Mouse (Mus musculus): ENCODE measurements around the gene Dennd1b. TPM values are rescaled to one million over a fixed set of nuclear protein-coding genes. Genes with fewer than 3 reads are reported as not detected.

The Dennd1b gene
- polyA plus RNA-seq (2012; rRNA removed; ENCODE audit: low replicate concordance): 9.4 and 15.4 TPM in 2 replicates

GRCm38 (mm10) chr1:138963161-138963867 lies at the start of gene Dennd1b:
Gene Dennd1b (plus strand): TSS chr1:138963435.

Other genes starting within 250 kb of the Dennd1b start
- 0.06 TPM in 1 of 2 replicates, not detected in the other for gene Lhx9, start 114.9 kb upstream of the Dennd1b start, polyA plus RNA-seq (2012; rRNA removed; ENCODE audit: low replicate concordance)
- gene 2310009B15Rik, start 106.6 kb upstream of the Dennd1b start, polyA plus RNA-seq (2012; rRNA removed; ENCODE audit: low replicate concordance): 27.8 and 44.7 TPM in 2 replicates

Measured in mammary gland, adult 2 months (tissue).